Mouse (Mus musculus) thymus, postnatal 10 days (tissue): ENCODE data around the gene Lcp1.

ENCODE experiments used
- DNase-seq, 2 experiments: peaks; one replicate each; pipeline ENCODE4 v3.0.0; 2021; ENCODE audit warnings: low spot score in 2 of 2

Gene Lcp1

DNA sequence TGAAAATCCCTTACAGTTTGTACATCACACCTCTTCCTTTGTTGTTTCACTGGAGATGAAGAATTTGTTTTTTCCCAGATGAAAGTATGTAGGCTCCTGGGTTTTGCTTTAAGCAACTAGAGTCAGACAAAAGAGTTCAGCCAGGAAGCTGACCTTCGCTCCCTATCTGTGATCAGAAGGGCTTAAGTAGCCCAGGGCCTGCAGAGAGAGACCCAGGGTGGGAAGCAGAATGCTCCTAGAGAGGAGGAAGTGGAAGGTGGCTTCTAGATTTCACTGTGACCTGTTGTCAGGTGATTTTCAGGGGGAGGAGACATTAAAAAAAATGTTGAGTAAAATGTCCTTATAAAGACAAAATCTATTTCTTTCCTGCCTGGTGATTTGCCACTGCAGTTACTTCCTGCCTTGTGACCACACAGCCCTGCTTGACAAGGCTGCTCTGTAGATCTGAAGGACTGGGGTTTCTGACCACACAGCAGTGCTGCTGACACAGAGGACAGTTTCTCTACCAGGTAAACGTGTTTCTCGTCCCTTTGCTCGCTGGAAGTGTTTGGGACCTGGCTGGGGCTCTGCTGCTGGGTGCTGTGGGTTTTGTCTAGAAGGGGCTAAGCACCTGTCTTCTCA is 45.6 kb downstream of the Lcp1 start:
- DNase-seq = peak; percentile 60 to 63

GRCm38 (mm10) chr14:75177400-75177799 is 46.5 kb downstream of the Lcp1 start:
- no peak for DNase-seq

- DNase-seq = peak; percentile 73 to 74
Measured at GRCm38 (mm10) chr14:75178384-75178793, 47.5 kb downstream of the Lcp1 start.

DNA sequence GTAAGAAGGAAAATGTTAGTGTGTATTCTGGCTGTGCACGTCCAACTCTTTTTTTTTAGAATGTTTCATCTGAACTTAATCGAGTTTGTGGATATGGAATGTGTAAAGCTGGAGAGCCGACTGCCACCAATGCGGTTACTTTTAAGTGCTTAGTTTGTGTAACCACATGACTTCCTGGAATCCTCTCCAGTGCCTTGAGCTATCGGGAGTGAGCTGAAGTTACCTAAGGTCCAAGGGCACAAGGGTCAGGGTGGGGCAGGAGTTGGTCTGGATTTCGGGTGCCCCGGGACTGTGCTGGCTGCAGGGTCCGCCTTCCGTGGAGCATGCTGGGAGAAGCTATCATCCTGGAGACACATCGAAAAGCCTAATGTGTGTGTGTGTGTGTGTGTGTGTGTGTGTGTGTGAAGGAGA is 47.9 kb downstream of the Lcp1 start:
- DNase-seq = peak; percentile 42 to 47

DNA sequence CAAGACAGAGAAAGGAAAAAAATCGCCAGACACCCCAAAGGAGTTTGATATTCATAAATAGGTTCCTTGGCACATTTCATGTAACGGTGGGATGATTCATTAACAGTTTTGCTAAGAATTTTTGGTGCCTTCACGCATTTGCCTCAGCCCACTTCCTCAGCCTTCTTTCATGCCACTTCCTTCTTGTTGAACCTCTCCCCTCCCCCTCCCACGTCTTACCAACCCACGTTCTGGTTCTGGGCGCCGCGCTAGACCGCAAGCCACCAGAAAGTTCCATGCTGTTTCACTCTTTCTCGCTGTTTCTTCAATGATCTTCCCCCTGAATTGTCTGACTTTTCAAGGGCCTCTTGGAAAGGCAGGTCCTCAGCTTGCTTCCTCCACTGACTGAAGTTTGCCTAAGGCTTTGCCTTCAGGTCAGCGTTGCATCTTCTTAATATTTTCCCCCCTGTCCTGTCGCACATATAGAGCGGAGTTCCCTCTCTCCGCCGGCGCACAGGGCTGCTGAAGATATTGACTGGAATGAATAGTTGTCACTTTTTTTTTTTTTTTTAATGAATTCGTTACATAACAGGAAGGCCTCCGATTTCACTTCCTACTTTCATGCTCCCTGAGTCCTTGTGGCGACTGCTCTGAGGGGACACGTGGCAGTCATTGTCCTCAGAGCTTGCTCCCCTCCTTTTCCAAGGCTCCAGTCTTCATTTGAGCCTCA is 48.5 kb downstream of the Lcp1 start:
- peak; percentile 78 to 81 for DNase-seq

GRCm38 (mm10) chr14:75180551-75180978 is 49.7 kb downstream of the Lcp1 start:
- DNase-seq = peak; percentile 25 to 37

DNA sequence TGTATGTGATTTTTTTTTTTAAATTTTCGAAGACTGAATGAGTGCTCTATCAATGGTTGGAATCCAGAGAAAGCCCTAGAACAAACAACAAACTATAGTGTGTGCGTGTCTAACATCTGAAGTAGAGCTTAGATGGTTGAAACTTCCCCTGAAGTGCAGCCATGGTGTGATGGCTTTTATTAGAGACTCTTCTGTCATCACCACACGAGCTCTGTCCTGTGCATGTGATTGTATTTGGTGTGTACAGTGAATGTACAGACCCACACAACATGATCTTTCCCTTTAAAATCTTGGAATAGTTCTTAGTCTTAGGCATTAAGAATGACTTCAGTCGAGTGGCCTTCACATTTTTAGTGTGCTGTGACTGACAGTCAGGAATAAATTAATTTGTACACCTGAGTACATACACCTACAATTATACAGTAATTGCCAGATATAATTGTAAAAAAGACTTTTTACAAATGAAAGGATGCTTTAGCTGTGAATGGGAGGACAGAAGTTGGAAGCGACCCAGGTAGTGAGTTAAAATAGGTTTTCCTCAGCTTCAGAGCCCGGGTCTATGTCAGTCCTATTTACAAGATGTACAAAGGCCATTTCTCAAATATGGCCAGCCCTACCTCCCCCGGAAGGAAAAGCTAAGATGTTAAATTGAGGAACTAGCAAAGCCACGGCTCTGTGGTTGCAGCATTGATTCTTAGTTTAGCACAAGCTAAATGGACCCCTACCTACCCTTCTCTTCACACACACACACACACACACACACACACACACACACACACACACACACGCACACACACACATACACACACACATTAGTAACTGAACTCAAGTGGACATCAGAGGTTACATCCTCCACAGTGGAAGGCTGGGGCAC is 50.4 kb downstream of the Lcp1 start:
- DNase-seq = no peak

- no peak for DNase-seq
Measured at GRCm38 (mm10) chr14:75182378-75182777, 51.5 kb downstream of the Lcp1 start.

- no peak for DNase-seq
Measured at GRCm38 (mm10) chr14:75182831-75183230, 51.9 kb downstream of the Lcp1 start.

GRCm38 (mm10) chr14:75184069-75184790 is 53.3 kb downstream of the Lcp1 start:
- DNase-seq = no peak

DNA sequence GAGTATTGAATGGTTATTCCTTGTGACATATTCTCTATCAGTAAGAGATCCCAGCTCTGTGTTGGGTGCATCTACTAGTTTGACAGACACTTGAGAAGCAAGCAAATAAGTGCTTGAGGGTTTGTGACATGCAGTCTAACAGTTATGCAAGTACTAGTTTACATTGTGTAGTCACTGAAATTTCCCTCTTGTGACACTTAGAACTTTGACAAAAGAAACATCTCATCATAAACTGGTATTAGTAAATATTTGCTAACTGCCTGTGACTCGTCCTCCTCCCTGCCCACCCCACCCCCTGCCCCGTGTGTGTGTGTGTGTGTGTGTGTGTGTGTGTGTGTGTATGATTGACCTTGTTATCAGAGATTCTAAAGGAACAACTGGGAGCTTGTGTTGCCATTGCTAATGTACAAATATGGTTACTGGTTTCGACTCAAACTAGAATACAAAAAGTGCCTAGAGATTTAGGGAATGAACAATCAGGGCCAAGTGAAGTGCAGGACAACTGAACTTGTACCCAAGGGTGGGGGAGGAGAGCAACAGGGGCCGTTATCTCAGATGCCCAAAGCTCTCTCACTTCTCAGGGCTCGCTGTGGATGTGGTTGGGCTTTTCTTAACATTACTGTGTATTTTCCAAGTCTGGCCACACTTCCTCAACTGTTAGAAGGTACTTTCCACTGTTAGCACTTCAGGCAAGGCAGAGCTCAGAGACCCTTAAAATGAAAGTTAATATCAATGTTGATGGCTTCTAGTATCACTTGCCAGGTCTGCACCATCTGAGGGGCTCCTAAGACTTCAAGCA is 55.1 kb downstream of the Lcp1 start:
- DNase-seq = no peak

GRCm38 (mm10) chr14:75186858-75187415 is 56.0 kb downstream of the Lcp1 start:
- no peak for DNase-seq

DNA sequence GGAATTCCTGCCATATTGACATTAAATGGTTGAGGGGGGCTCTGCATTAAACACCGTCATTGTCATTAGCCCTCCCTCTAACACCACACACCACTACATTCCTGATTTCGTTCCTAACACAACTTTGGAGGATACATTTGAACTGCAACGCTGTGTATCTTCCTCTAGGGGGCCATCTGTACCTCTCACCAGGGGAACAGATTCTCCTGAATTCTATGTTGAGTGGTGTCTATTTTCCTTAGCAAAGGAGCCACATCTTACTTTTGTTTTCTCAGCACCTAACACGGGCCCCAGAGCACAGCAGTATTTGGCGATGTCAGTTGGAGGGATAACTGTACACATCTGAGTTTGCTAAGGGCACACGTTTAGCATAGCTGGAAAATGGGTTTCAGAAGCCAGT is 57.6 kb downstream of the Lcp1 start:
- DNase-seq = no peak

DNA sequence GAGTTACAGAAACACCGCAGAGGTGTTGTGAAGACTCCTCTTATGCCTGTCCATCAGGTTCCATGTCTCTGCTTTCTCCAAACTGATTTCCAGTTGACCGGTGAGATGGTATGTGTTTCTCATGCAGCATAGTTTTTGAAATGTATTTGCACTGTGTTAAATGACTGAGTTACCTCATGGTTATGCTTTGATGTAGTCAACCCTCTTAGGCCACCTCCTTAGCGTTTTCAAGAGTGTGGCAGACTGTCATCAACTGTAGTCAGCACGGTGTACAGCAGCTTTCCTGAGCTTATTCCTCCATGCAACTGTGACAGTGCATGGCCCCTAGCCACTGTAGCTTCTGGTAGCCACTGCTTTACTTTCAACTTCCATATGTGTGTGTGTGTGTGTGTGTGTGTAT is 58.1 kb downstream of the Lcp1 start:
- DNase-seq = no peak

DNA sequence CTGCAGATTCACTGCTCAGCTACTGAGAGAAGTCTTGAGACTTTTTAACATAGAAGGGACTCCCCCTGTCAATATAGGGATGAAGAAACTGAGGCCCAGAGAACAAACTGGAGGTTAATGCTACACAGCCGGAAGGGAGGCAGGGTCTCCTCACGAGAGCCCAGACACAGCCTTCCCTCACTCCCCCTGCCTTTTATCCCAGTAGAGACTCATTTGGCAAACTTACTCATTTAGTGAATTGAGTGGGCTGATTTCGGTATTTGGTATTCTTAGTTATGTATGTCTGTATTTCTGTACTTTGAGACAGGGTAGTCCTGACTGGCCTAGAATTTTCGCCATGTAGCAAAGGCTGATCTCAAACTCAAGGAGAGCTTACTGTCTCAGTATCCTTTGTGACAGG is 59.8 kb downstream of the Lcp1 start:
- no peak for DNase-seq

GRCm38 (mm10) chr14:75192427-75192826 is 61.5 kb downstream of the Lcp1 start:
- DNase-seq = no peak

DNA sequence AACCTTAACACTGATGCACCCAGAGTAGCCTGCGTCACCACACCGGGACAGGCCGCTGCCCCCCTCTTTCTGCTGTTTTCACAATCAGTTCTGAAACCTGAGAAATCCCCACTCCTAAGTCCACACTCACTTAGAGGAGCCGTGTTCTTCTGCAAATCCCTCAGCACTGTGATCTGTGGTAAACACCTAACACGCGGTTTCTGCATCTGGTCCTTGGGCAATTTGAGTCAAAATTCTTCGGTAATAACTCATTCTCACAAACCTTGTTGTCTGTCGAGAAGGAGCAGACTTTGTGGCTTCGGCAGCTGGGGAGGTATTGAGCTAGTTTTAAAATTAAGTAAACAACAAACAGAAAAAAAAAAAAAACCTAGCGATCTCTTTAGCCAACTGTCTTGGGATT is 62.0 kb downstream of the Lcp1 start:
- no peak for DNase-seq

- DNase-seq = no peak
Measured at GRCm38 (mm10) chr14:75195530-75195929, 64.6 kb downstream of the Lcp1 start.

- peak; percentile 36 to 72 for DNase-seq
Measured at GRCm38 (mm10) chr14:75197027-75197426, 66.1 kb downstream of the Lcp1 start.

DNA sequence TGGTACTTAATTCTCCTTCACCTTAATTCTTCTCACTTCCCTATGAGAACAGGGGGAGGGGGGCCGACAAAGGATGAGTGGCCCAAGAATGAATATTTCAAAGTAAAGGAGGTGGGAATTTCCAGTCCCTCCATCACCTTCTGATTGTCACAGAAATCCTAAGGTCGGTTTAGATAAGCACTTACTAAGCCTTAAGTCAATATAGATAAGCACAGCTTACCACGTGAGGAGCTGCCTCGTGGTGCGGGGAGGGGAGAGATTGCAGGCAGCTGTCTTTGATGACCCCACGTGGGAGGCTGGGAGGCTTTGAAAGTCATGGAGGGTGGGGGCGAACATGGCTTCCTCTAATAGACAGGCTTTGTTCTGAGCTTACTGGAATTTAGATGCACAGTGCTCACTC is 66.8 kb downstream of the Lcp1 start:
- DNase-seq = no peak
